Mouse (Mus musculus) erythroblast, embryonic 14.5 days (primary cell): ENCODE results near the gene Edn3.

ENCODE experiments used
- GATA1 ChIP-seq: IDR thresholded peaks from 2 replicates; pipeline ENCODE4 v1.6.1; 2012; ENCODE audit warnings: low read length, inconsistent platforms, mixed read lengths
- TAL1 ChIP-seq: IDR thresholded peaks from 3 replicates; pipeline ENCODE4 v1.6.1; 2012; ENCODE audit warnings: low read length, inconsistent platforms, mixed read lengths

DNA sequence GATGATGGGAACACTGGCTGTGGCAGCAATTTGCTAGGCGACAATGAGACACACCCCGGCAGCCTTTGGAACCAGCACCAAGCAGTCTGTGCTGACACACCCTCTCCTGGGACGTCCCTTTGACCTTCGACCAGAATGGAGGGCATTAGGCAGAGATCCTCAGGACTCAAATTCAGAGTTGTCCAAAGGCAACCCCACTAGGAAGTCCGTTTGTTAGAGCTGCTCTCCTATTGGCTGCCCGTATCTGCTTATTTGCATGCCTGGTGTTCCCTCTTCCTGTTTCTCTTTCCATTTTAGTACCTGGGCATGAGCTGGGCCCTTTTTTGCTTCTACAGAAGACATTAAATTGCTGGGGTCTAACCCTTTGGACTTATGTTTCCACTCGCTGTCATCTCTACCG is 12.0 kb upstream of the Edn3 start:
- no peak for TF ChIP-seq TAL1
- no peak for TF ChIP-seq GATA1
